ENCODE assay signal across 8 mouse cellular contexts in the genomic region with DNA sequence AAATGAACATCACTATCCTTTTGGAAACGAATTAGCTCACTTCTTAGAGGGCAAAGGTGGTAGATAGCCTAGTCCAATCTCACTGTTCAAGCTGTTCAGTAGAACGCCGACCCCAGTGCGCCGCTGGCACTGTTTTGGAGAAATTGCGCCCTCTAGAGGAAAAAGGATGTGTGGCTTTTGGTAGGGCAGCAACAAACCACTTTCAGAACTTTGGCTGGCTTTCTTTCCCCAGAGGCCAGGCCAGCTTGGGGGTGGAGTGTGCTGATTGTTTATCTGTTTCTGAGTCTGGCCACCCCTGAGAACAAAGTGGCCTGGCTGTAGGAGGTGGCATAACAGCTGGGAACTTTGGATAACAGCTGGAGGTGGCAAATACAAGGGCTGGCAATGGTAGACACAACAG. TPM values are rescaled to one million over a fixed set of nuclear protein-coding genes. Genes with fewer than 3 reads are reported as not detected.
DNase-seq lines count a peak whose midpoint lies in the region; ATAC-seq and TF ChIP-seq lines count a peak whose summit lies in the region.

No protein-coding gene starts in this region.

- no peaks in the 10 kb centered on the region for H3K36me3 ChIP-seq in kidney, embryonic 15.5 days
- H3K36me3 ChIP-seq in forebrain, embryonic 13.5 days (ENCODE audit: poor library complexity, severe bottlenecking): peaks cover 8% of the 10 kb centered on the region
- H3K36me3 ChIP-seq in limb, embryonic 14.5 days (ENCODE audit: control insufficient read depth, insufficient read depth, low read length): no peaks in the 10 kb centered on the region
- H3K36me3 ChIP-seq in midbrain, embryonic 15.5 days (replicated peaks): no peaks in the 10 kb centered on the region

- peak; percentile 70 for DNase-seq in kidney, adult 9 months
- DNase-seq in c-Kit-positive CD71-positive TER-119-negative erythroid progenitor cells, embryonic 14.5 days (ENCODE audit: low read depth): peak; percentile 90
- peak; percentile 29 for DNase-seq in limb, embryonic 14.5 days (ENCODE audit: low spot score)
- peak; percentile 70 for DNase-seq in testis, postnatal 14 days (ENCODE audit: low spot score)

- ATAC-seq in kidney, embryonic 15.5 days (replicated peaks; ENCODE audit: low FRiP score): no peak
- peak; percentile 48; the same call in 1 of the 2 replicates for ATAC-seq in forebrain, embryonic 13.5 days
- peak; percentile 63 to 65; a peak in 3 of 4 replicates for ATAC-seq in hematopoietic stem cell, adult 5-6 weeks (replicated peaks in 1 of 2; ENCODE audit: insufficient read depth in 1 of 2, low FRiP score in 2 of 2, low TSS enrichment in 1 of 2, low read depth in 1 of 2, poor library complexity in 2 of 2, severe bottlenecking in 2 of 2)
- no peak for ATAC-seq in limb, embryonic 14.5 days (ENCODE audit: low FRiP score, low read depth)
- peak; percentile 41; the same call in 1 of the 2 replicates for ATAC-seq in midbrain, embryonic 15.5 days (replicated peaks)

- TF ChIP-seq POLR2A in limb, embryonic 14.5 days (IDR thresholded peaks at IDR 0.05; ENCODE audit: borderline replicate concordance, extremely low read depth, insufficient read depth, insufficient read length): no peak

- no peak overlapping the region for H3K4me2 ChIP-seq in kidney, embryonic 15.5 days
- no peak overlapping the region for H3K4me2 ChIP-seq in forebrain, embryonic 13.5 days
- H3K4me2 ChIP-seq in limb, embryonic 14.5 days (replicated peaks; ENCODE audit: low read depth, low read length, severe bottlenecking): no peak overlapping the region
- H3K4me2 ChIP-seq in midbrain, embryonic 15.5 days: no peak overlapping the region

- peaks cover 13% of the 10 kb centered on the region for H3K27me3 ChIP-seq in kidney, embryonic 15.5 days
- H3K27me3 ChIP-seq in forebrain, embryonic 13.5 days: no peaks in the 10 kb centered on the region
- no peaks in the 10 kb centered on the region for H3K27me3 ChIP-seq in limb, embryonic 14.5 days (ENCODE audit: control insufficient read depth, insufficient read depth, low read length)
- no peaks in the 10 kb centered on the region for H3K27me3 ChIP-seq in midbrain, embryonic 15.5 days (replicated peaks)

- no peak overlapping the region for H3K4me3 ChIP-seq in kidney, embryonic 15.5 days (replicated peaks)
- H3K4me3 ChIP-seq in forebrain, embryonic 13.5 days: no peak overlapping the region
- H3K4me3 ChIP-seq in limb, embryonic 14.5 days (replicated peaks; ENCODE audit: low read length): no peak overlapping the region
- H3K4me3 ChIP-seq in midbrain, embryonic 15.5 days: no peak overlapping the region

- no peak overlapping the region for H3K9ac ChIP-seq in kidney, embryonic 15.5 days
- H3K9ac ChIP-seq in forebrain, embryonic 13.5 days: no peak overlapping the region
- H3K9ac ChIP-seq in limb, embryonic 14.5 days (ENCODE audit: low read depth, low read length, severe bottlenecking): no peak overlapping the region
- no peak overlapping the region for H3K9ac ChIP-seq in midbrain, embryonic 15.5 days

- 21% methylated on average over 6 of the region's 6 CpGs for WGBS in kidney, embryonic 15.5 days
- WGBS in forebrain, embryonic 13.5 days: 7% methylated on average over 6 of the region's 6 CpGs
- 14% methylated on average over 6 of the region's 6 CpGs for WGBS in limb, embryonic 14.5 days
- 9% methylated on average over 6 of the region's 6 CpGs for WGBS in midbrain, embryonic 15.5 days

- H3K27ac ChIP-seq in kidney, embryonic 15.5 days: no peak overlapping the region
- no peak overlapping the region for H3K27ac ChIP-seq in forebrain, embryonic 13.5 days
- H3K27ac ChIP-seq in limb, embryonic 14.5 days (replicated peaks; ENCODE audit: low read depth, low read length): no peak overlapping the region
- H3K27ac ChIP-seq in midbrain, embryonic 15.5 days: no peak overlapping the region

- 0 out of 2 replicates have a peak, but pooled peaks cover 3% of the 10 kb centered on the region for H3K4me1 ChIP-seq in kidney, embryonic 15.5 days
- H3K4me1 ChIP-seq in forebrain, embryonic 13.5 days: 0 out of 2 replicates have a peak, but pooled peaks cover 3% of the 10 kb centered on the region
- no peaks in the 10 kb centered on the region for H3K4me1 ChIP-seq in limb, embryonic 14.5 days (ENCODE audit: control insufficient read depth, insufficient read depth, low read length)
- H3K4me1 ChIP-seq in midbrain, embryonic 15.5 days: 0 out of 2 replicates have a peak, but pooled peaks cover 2% of the 10 kb centered on the region

- no peaks in the 10 kb centered on the region for H3K9me3 ChIP-seq in kidney, embryonic 15.5 days (replicated peaks)
- no peaks in the 10 kb centered on the region for H3K9me3 ChIP-seq in forebrain, embryonic 13.5 days (replicated peaks)
- no peaks in the 10 kb centered on the region for H3K9me3 ChIP-seq in limb, embryonic 14.5 days (ENCODE audit: control insufficient read depth, low read length)
- no peaks in the 10 kb centered on the region for H3K9me3 ChIP-seq in midbrain, embryonic 15.5 days

RNA-seq across cellular contexts. Expression of a gene that starts 11.7 kb away (rescaled TPM):
- 7.6 and 7.9 TPM in 2 replicates for polyA plus RNA-seq in kidney, embryonic 15.5 days (2015; fragmentation: Nextera tagmentation; extraction: Ambion mirVana)
- 5.6 and 6.2 TPM in 2 replicates for polyA plus RNA-seq in forebrain, embryonic 13.5 days (2015; fragmentation: Nextera tagmentation; extraction: Ambion mirVana)
- 17.4 and 19.5 TPM in 2 replicates for total RNA-seq in hematopoietic stem cell, adult 5-6 weeks (2017)
- 9.6 and 11.8 TPM in 2 replicates for polyA plus RNA-seq in limb, embryonic 14.5 days (2012; rRNA removed)
- 6.7 and 7.6 TPM in 2 replicates for polyA plus RNA-seq in limb, embryonic 14.5 days (2014; fragmentation: Nextera tagmentation; extraction: Ambion mirVana)
- 4.0 and 4.1 TPM in 2 replicates for polyA plus RNA-seq in midbrain, embryonic 15.5 days (2015; fragmentation: Nextera tagmentation; extraction: Ambion mirVana)

RNA-seq across cellular contexts. Expression of a gene that starts 23.7 kb away (rescaled TPM):
- 0.83 and 1.0 TPM in 2 replicates for polyA plus RNA-seq in kidney, embryonic 15.5 days (2015; fragmentation: Nextera tagmentation; extraction: Ambion mirVana)
- 1.2 and 1.5 TPM in 2 replicates for polyA plus RNA-seq in forebrain, embryonic 13.5 days (2015; fragmentation: Nextera tagmentation; extraction: Ambion mirVana)
- 0.38 TPM in 1 of 2 replicates, not detected in the other for total RNA-seq in hematopoietic stem cell, adult 5-6 weeks (2017)
- 0.14 and 0.18 TPM in 2 replicates for polyA plus RNA-seq in limb, embryonic 14.5 days (2012; rRNA removed)
- 0.03 and 0.12 TPM in 2 replicates for polyA plus RNA-seq in limb, embryonic 14.5 days (2014; fragmentation: Nextera tagmentation; extraction: Ambion mirVana)
- polyA plus RNA-seq in midbrain, embryonic 15.5 days (2015; fragmentation: Nextera tagmentation; extraction: Ambion mirVana): 1.8 TPM in 2 replicates

RNA-seq across cellular contexts. Expression of a gene that starts 35.6 kb away (rescaled TPM):
- not detected in 2 replicates for polyA plus RNA-seq in kidney, embryonic 15.5 days (2015; fragmentation: Nextera tagmentation; extraction: Ambion mirVana)
- 1.8 and 3.0 TPM in 2 replicates for polyA plus RNA-seq in forebrain, embryonic 13.5 days (2015; fragmentation: Nextera tagmentation; extraction: Ambion mirVana)
- total RNA-seq in hematopoietic stem cell, adult 5-6 weeks (2017): not detected in 2 replicates
- 0.01 and 0.08 TPM in 2 replicates for polyA plus RNA-seq in limb, embryonic 14.5 days (2012; rRNA removed)
- polyA plus RNA-seq in limb, embryonic 14.5 days (2014; fragmentation: Nextera tagmentation; extraction: Ambion mirVana): not detected in 2 replicates
- polyA plus RNA-seq in midbrain, embryonic 15.5 days (2015; fragmentation: Nextera tagmentation; extraction: Ambion mirVana): 5.6 and 5.9 TPM in 2 replicates

Comparison
In these comparisons a context has a peak if more than half of its experiments do, and no peak if none do; other contexts are left out.
1. DNase-seq: peak in every context shown above with its lines; median percentile 90 in c-Kit-positive CD71-positive TER-119-negative erythroid progenitor cells, embryonic 14.5 days; 70 in kidney, adult 9 months; 70 in testis, postnatal 14 days; 29 in limb, embryonic 14.5 days.
2. ATAC-seq: peak in forebrain, embryonic 13.5 days (single experiment), hematopoietic stem cell, adult 5-6 weeks (2 of 2) and midbrain, embryonic 15.5 days (single experiment); none in kidney, embryonic 15.5 days (single experiment) and limb, embryonic 14.5 days (single experiment).